Mouse (Mus musculus): Measurements from ENCODE around the gene Dnajb12. TPM values are rescaled to one million over a fixed set of nuclear protein-coding genes. Genes with fewer than 3 reads are reported as not detected.
A peak's percentile ranks its signal among the peaks of the same experiment; 100 is the strongest.

The Dnajb12 gene
- polyA plus RNA-seq, 1 experiment = not detected

- Histone ChIP-seq H3K4me1 (ENCODE audit: control insufficient read depth, insufficient read depth, low read length) (peaks cover 81% of the 10 kb centered on the region), H3K27ac (ENCODE audit: insufficient read depth, low read depth, low read length) (peak overlapping the region; percentile 96), H3K4me3 (ENCODE audit: insufficient read depth, low read depth, low read length) (no peak overlapping the region)
- 4% methylated on average over 2 of the region's 2 CpGs for WGBS
- no peak for TF ChIP-seq POLR2A (IDR thresholded peaks at IDR 0.05; ENCODE audit: insufficient read depth, low read depth, low read length)
- TF ChIP-seq CTCF (IDR thresholded peaks at IDR 0.05; ENCODE audit: insufficient read depth, low read depth, low read length) = no peak
These were observed 19.6 kb downstream of the Dnajb12 start for GRCm38 (mm10) chr10:59898935-59899334.

- WGBS = 8% methylated on average over 21 of the region's 21 CpGs
These were observed 20.2 kb downstream of the Dnajb12 start for GRCm38 (mm10) chr10:59899341-59900173.

GRCm38 (mm10) chr10:59900174-59900435 lies 20.7 kb downstream of the Dnajb12 start:
- H3K4me1 ChIP-seq (ENCODE audit: control insufficient read depth, insufficient read depth, low read length) = peaks cover 71% of the 10 kb centered on the region
- no peak for TF ChIP-seq CTCF (IDR thresholded peaks at IDR 0.05; ENCODE audit: insufficient read depth, low read depth, low read length)
- no peak for TF ChIP-seq POLR2A (IDR thresholded peaks at IDR 0.05; ENCODE audit: insufficient read depth, low read depth, low read length)
- WGBS = 24% methylated on average over 4 of the region's 4 CpGs
- H3K4me3 ChIP-seq (ENCODE audit: insufficient read depth, low read depth, low read length) = no peak overlapping the region
- peak overlapping the region; percentile 96 for H3K27ac ChIP-seq (ENCODE audit: insufficient read depth, low read depth, low read length)

More at GRCm38 (mm10) chr10:59899341-59900173, 20.2 kb downstream of the Dnajb12 start:
- Histone ChIP-seq H3K27ac (ENCODE audit: insufficient read depth, low read depth, low read length) (peak overlapping the region; percentile 96), H3K4me3 (ENCODE audit: insufficient read depth, low read depth, low read length) (no peak overlapping the region), H3K4me1 (ENCODE audit: control insufficient read depth, insufficient read depth, low read length) (peaks cover 76% of the 10 kb centered on the region)
- TF ChIP-seq POLR2A (IDR thresholded peaks at IDR 0.05; ENCODE audit: insufficient read depth, low read depth, low read length) = peak; percentile 56; the same call in 1 of the 2 replicates
- TF ChIP-seq CTCF (IDR thresholded peaks at IDR 0.05; ENCODE audit: insufficient read depth, low read depth, low read length) = no peak

- Histone ChIP-seq H3K27ac (ENCODE audit: insufficient read depth, low read depth, low read length) (0 out of 2 replicates have a peak overlapping the region, but pooled peaks have one; percentile 96), H3K4me3 (ENCODE audit: insufficient read depth, low read depth, low read length) (no peak overlapping the region), H3K4me1 (ENCODE audit: control insufficient read depth, insufficient read depth, low read length) (peaks cover 65% of the 10 kb centered on the region)
- TF ChIP-seq POLR2A (IDR thresholded peaks at IDR 0.05; ENCODE audit: insufficient read depth, low read depth, low read length) = no peak
- TF ChIP-seq CTCF (IDR thresholded peaks at IDR 0.05; ENCODE audit: insufficient read depth, low read depth, low read length) = no peak
- WGBS = 44% methylated on average over 4 of the region's 4 CpGs
These were observed 21.6 kb downstream of the Dnajb12 start for GRCm38 (mm10) chr10:59900939-59901338.

- H3K4me1 ChIP-seq (ENCODE audit: control insufficient read depth, insufficient read depth, low read length) = peaks cover 60% of the 10 kb centered on the region
- no peak for TF ChIP-seq CTCF (IDR thresholded peaks at IDR 0.05; ENCODE audit: insufficient read depth, low read depth, low read length)
- no peak for TF ChIP-seq POLR2A (IDR thresholded peaks at IDR 0.05; ENCODE audit: insufficient read depth, low read depth, low read length)
- H3K4me3 ChIP-seq (ENCODE audit: insufficient read depth, low read depth, low read length) = no peak overlapping the region
- peak overlapping the region; percentile 22 for H3K27ac ChIP-seq (ENCODE audit: insufficient read depth, low read depth, low read length)
- WGBS = 84% methylated on average over 1 of the region's 1 CpGs
These were observed 22.1 kb downstream of the Dnajb12 start for GRCm38 (mm10) chr10:59901463-59901862.

- TF ChIP-seq POLR2A (IDR thresholded peaks at IDR 0.05; ENCODE audit: insufficient read depth, low read depth, low read length) (no peak), CTCF (IDR thresholded peaks at IDR 0.05; ENCODE audit: insufficient read depth, low read depth, low read length) (no peak)
- peaks cover 54% of the 10 kb centered on the region for H3K4me1 ChIP-seq (ENCODE audit: control insufficient read depth, insufficient read depth, low read length)
- 23% methylated on average over 8 of the region's 8 CpGs for WGBS
- 0 out of 2 replicates have a peak overlapping the region, but pooled peaks have one; percentile 22 for H3K27ac ChIP-seq (ENCODE audit: insufficient read depth, low read depth, low read length)
- no peak overlapping the region for H3K4me3 ChIP-seq (ENCODE audit: insufficient read depth, low read depth, low read length)
These were observed 22.7 kb downstream of the Dnajb12 start for GRCm38 (mm10) chr10:59901986-59902605.

- Histone ChIP-seq H3K4me1 (ENCODE audit: control insufficient read depth, insufficient read depth, low read length) (peaks cover 52% of the 10 kb centered on the region), H3K27ac (ENCODE audit: insufficient read depth, low read depth, low read length) (0 out of 2 replicates have a peak overlapping the region, but pooled peaks have one; percentile 22), H3K4me3 (ENCODE audit: insufficient read depth, low read depth, low read length) (no peak overlapping the region)
- no peak for TF ChIP-seq CTCF (IDR thresholded peaks at IDR 0.05; ENCODE audit: insufficient read depth, low read depth, low read length)
- TF ChIP-seq POLR2A (IDR thresholded peaks at IDR 0.05; ENCODE audit: insufficient read depth, low read depth, low read length) = no peak
- WGBS = 84% methylated on average over 8 of the region's 8 CpGs
These were observed 23.2 kb downstream of the Dnajb12 start for GRCm38 (mm10) chr10:59902606-59902990.

- H3K27ac ChIP-seq (ENCODE audit: insufficient read depth, low read depth, low read length) = no peak overlapping the region
- H3K4me1 ChIP-seq (ENCODE audit: control insufficient read depth, insufficient read depth, low read length) = peaks cover 54% of the 10 kb centered on the region
- WGBS = 76% methylated on average over 7 of the region's 7 CpGs
- no peak overlapping the region for H3K4me3 ChIP-seq (ENCODE audit: insufficient read depth, low read depth, low read length)
- TF ChIP-seq CTCF (IDR thresholded peaks at IDR 0.05; ENCODE audit: insufficient read depth, low read depth, low read length) = no peak
- no peak for TF ChIP-seq POLR2A (IDR thresholded peaks at IDR 0.05; ENCODE audit: insufficient read depth, low read depth, low read length)
These were observed 23.8 kb downstream of the Dnajb12 start for GRCm38 (mm10) chr10:59903170-59903569.

GRCm38 (mm10) chr10:59907080-59907609 lies 27.8 kb downstream of the Dnajb12 start:
- TF ChIP-seq POLR2A (IDR thresholded peaks at IDR 0.05; ENCODE audit: insufficient read depth, low read depth, low read length) (no peak), CTCF (IDR thresholded peaks at IDR 0.05; ENCODE audit: insufficient read depth, low read depth, low read length) (no peak)
- Histone ChIP-seq H3K27ac (ENCODE audit: insufficient read depth, low read depth, low read length) (no peak overlapping the region), H3K4me1 (ENCODE audit: control insufficient read depth, insufficient read depth, low read length) (peaks cover 40% of the 10 kb centered on the region), H3K4me3 (ENCODE audit: insufficient read depth, low read depth, low read length) (no peak overlapping the region)
- WGBS = 83% methylated on average over 3 of the region's 3 CpGs

Measured in olfactory bulb, adult 2 months (tissue).